Mouse (Mus musculus) hindbrain, embryonic 12.5 days (tissue): ENCODE measurements around the gene Gm14180. TPM values are rescaled to one million over a fixed set of nuclear protein-coding genes. Genes with fewer than 3 reads are reported as not detected.

Experiments used
- polyA plus RNA-seq: library from polyadenylated mRNA; unstranded; fragments of >200 nt; fragmentation: Nextera tagmentation; extraction: Ambion mirVana; gene quantifications from 2 replicates; pipeline ENCODE4 v1.2.1, GENCODE M21; 2016

Gene Gm14180
- polyA plus RNA-seq, 1 experiment from 2014 or later: not detected

Other genes with a start within 250 kb of the Gm14180 start
- 0.22 TPM in 1 of 2 replicates, not detected in the other for gene Krt23, start 241.2 kb downstream of the Gm14180 start, polyA plus RNA-seq
- gene Krt39, start 213.0 kb downstream of the Gm14180 start, polyA plus RNA-seq: not detected in 2 replicates
- not detected in 2 replicates for gene Krt40, start 191.1 kb downstream of the Gm14180 start, polyA plus RNA-seq
- gene Krtap3-3, start 183.4 kb downstream of the Gm14180 start, polyA plus RNA-seq: not detected in 2 replicates
- gene Krtap3-2, start 177.4 kb downstream of the Gm14180 start, polyA plus RNA-seq: not detected in 2 replicates
- not detected in 2 replicates for gene Gm11939, start 174.8 kb downstream of the Gm14180 start, polyA plus RNA-seq
- not detected in 2 replicates for gene Krtap3-1, start 167.7 kb downstream of the Gm14180 start, polyA plus RNA-seq
- gene Krtap1-5, start 153.3 kb downstream of the Gm14180 start, polyA plus RNA-seq: not detected in 2 replicates
- gene Krtap1-4, start 150.6 kb downstream of the Gm14180 start, polyA plus RNA-seq: not detected in 2 replicates
- gene Krtap1-3, start 143.0 kb downstream of the Gm14180 start, polyA plus RNA-seq: not detected in 2 replicates
- gene Krtap9-3, start 136.2 kb downstream of the Gm14180 start, polyA plus RNA-seq: not detected in 2 replicates
- gene Gm11938, start 131.0 kb downstream of the Gm14180 start, polyA plus RNA-seq: not detected in 2 replicates
- gene Gm11937, start 124.1 kb downstream of the Gm14180 start, polyA plus RNA-seq: not detected in 2 replicates
- gene Krtap2-4, start 119.4 kb downstream of the Gm14180 start, polyA plus RNA-seq: not detected in 2 replicates
- not detected in 2 replicates for gene Gm11562, start 113.9 kb downstream of the Gm14180 start, polyA plus RNA-seq
- not detected in 2 replicates for gene Krtap4-1, start 106.1 kb downstream of the Gm14180 start, polyA plus RNA-seq
- not detected in 2 replicates for gene Krtap4-2, start 99.2 kb downstream of the Gm14180 start, polyA plus RNA-seq
- gene Krtap4-7, start 90.2 kb downstream of the Gm14180 start, polyA plus RNA-seq: not detected in 2 replicates
- not detected in 2 replicates for gene Gm11555, start 84.1 kb downstream of the Gm14180 start, polyA plus RNA-seq
- not detected in 2 replicates for gene Gm11563, start 75.3 kb downstream of the Gm14180 start, polyA plus RNA-seq
- not detected in 2 replicates for gene Krtap4-6, start 68.3 kb downstream of the Gm14180 start, polyA plus RNA-seq
- not detected in 2 replicates for gene Gm14190, start 43.5 kb downstream of the Gm14180 start, polyA plus RNA-seq
- gene Gm11595, start 38.6 kb upstream of the Gm14180 start, polyA plus RNA-seq: not detected in 2 replicates
- not detected in 2 replicates for gene Krtap4-8, start 46.4 kb upstream of the Gm14180 start, polyA plus RNA-seq
- not detected in 2 replicates for gene Krtap4-9, start 50.9 kb upstream of the Gm14180 start, polyA plus RNA-seq
- not detected in 2 replicates for gene Gm11596, start 59.2 kb upstream of the Gm14180 start, polyA plus RNA-seq
- not detected in 2 replicates for gene Gm11569, start 64.6 kb upstream of the Gm14180 start, polyA plus RNA-seq
- gene Gm11554, start 70.2 kb upstream of the Gm14180 start, polyA plus RNA-seq: not detected in 2 replicates
- not detected in 2 replicates for gene Krtap4-13, start 75.6 kb upstream of the Gm14180 start, polyA plus RNA-seq
- gene Gm11564, start 81.4 kb upstream of the Gm14180 start, polyA plus RNA-seq: not detected in 2 replicates
- not detected in 2 replicates for gene 2300003K06Rik, start 103.8 kb upstream of the Gm14180 start, polyA plus RNA-seq
- not detected in 2 replicates for gene Krtap4-16, start 117.3 kb upstream of the Gm14180 start, polyA plus RNA-seq
- gene Gm11568, start 123.6 kb upstream of the Gm14180 start, polyA plus RNA-seq: not detected in 2 replicates
- not detected in 2 replicates for gene Gm11559, start 130.2 kb upstream of the Gm14180 start, polyA plus RNA-seq
- not detected in 2 replicates for gene Krtap9-1, start 139.1 kb upstream of the Gm14180 start, polyA plus RNA-seq
- gene Gm11567, start 144.9 kb upstream of the Gm14180 start, polyA plus RNA-seq: not detected in 2 replicates
- gene Krtap31-1, start 173.6 kb upstream of the Gm14180 start, polyA plus RNA-seq: not detected in 2 replicates
- gene Gm11565, start 180.5 kb upstream of the Gm14180 start, polyA plus RNA-seq: not detected in 2 replicates
- gene Krtap31-2, start 202.0 kb upstream of the Gm14180 start, polyA plus RNA-seq: not detected in 2 replicates
- gene Krtap9-5, start 214.2 kb upstream of the Gm14180 start, polyA plus RNA-seq: not detected in 2 replicates
- not detected in 2 replicates for gene Krtap29-1, start 244.8 kb upstream of the Gm14180 start, polyA plus RNA-seq